ENCODE assay signal across 22 mouse cellular contexts in the genomic region with DNA sequence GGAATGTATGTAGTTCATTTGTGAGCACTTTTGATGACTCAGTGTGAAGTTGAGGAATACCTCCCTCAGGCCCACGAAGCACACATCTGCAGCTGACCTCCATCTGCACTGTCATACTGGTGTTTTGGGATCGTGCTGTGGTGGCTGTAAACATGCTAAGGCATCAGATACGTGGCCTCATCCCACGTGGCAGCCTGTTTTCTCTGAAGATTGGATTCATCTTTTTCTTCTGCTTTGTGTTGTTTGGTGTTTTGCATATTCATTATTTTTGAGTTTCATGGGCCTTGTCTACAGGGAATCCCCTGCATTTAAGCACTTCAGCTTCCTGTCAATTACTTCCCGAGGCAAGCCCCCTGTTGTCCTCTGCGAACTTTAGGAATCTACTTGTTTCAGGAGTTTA.
"Had no signal": no experiment of that assay in that cellular context is flagged by ENCODE, and none has a peak within 500 bp of the region (broad histone marks: within the 10 kb centered on the region; RNA-seq: fewer than 3 reads in every experiment).

No protein-coding gene starts in this region.

- ATAC-seq: hindbrain, embryonic 16.5 days; inflammation-experienced regulatory T-cells, adult 6 months had no signal

- DNase-seq: gastrocnemius, adult 2 months; gastrocnemius, postnatal 10 days; heart, adult 18-20 months; heart, postnatal 10 days; heart, postnatal 4 days; kidney, adult 11 months; kidney, postnatal 14 days; layer of hippocampus, adult 9-11 months; liver; liver, embryonic 13.5 days had no signal

- H3K27me3 ChIP-seq: heart, embryonic 12.5 days; hindbrain, embryonic 12.5 days; kidney, embryonic 15.5 days; limb, embryonic 12.5 days; liver, embryonic 13.5 days had no signal

- H3K4me3 ChIP-seq: gastrocnemius, adult 2 months; heart, embryonic 10.5 days; heart, embryonic 12.5 days; hindbrain, embryonic 10.5 days; hindbrain, embryonic 12.5 days; kidney, embryonic 15.5 days; left cerebral cortex, adult 2 months; limb, embryonic 10.5 days; limb, embryonic 12.5 days; liver, embryonic 13.5 days had no signal

- H3K27ac ChIP-seq: gastrocnemius, adult 2 months; heart, embryonic 10.5 days; hindbrain, embryonic 10.5 days; hindbrain, embryonic 12.5 days; hindbrain, embryonic 14.5 days; kidney, embryonic 15.5 days; kidney, postnatal 0 days; left cerebral cortex, adult 2 months; limb, embryonic 10.5 days; limb, embryonic 12.5 days; liver, embryonic 13.5 days had no signal

- H3K4me1 ChIP-seq: hindbrain, embryonic 12.5 days; kidney, embryonic 15.5 days had no signal

- H3K36me3 ChIP-seq: heart, embryonic 10.5 days; heart, embryonic 12.5 days; liver, embryonic 13.5 days had no signal
